Mouse (Mus musculus) kidney, adult 2 months (tissue): Measurements from ENCODE around the gene Wwox. TPM values are rescaled to one million over a fixed set of nuclear protein-coding genes. Genes with fewer than 3 reads are reported as not detected.

Experiments
- DNase-seq: peaks from one replicate; pipeline ENCODE4 v3.0.0; 2021
- H3K27ac ChIP-seq: fragments of 200-500 bp; 2 replicates; pipeline ENCODE4 v1.5.1; 2012; ENCODE audit warnings: low read depth, low read length, control low read depth, inconsistent platforms; ENCODE audit not compliant: insufficient read depth
- H3K27me3 ChIP-seq: fragments of 200-500 bp; replicated peaks from 2 replicates; pipeline ENCODE4 v1.6.1; 2012; ENCODE audit warnings: mild to moderate bottlenecking, moderate library complexity, low read length, inconsistent platforms; ENCODE audit not compliant: control insufficient read depth, insufficient read depth
- H3K36me3 ChIP-seq: fragments of 200-500 bp; 2 replicates; pipeline ENCODE4 v1.6.1; 2012; ENCODE audit warnings: mild to moderate bottlenecking, moderate library complexity, low read length, inconsistent platforms; ENCODE audit not compliant: control insufficient read depth, insufficient read depth
- H3K4me1 ChIP-seq: fragments of 200-500 bp; 2 replicates; pipeline ENCODE4 v1.6.1; 2011; ENCODE audit warnings: low read length; ENCODE audit not compliant: control insufficient read depth, insufficient read depth
- H3K4me3 ChIP-seq: fragments of 200-500 bp; 2 replicates; pipeline ENCODE4 v1.5.1; 2011; ENCODE audit warnings: mild to moderate bottlenecking, low read depth, low read length, control low read depth; ENCODE audit not compliant: insufficient read depth
- CTCF ChIP-seq: fragments of 200-500 bp; conservative IDR thresholded peaks from 2 replicates; pipeline ENCODE4 v1.5.1; 2011; ENCODE audit warnings: low read depth, mild to moderate bottlenecking, control low read depth, low read length, moderate library complexity, mixed read lengths; ENCODE audit not compliant: insufficient read depth, insufficient read length
- POLR2A ChIP-seq: fragments of 200-500 bp; IDR thresholded peaks from one replicate; pipeline ENCODE4 v1.6.1; 2011; ENCODE audit warnings: low read depth, low read length, control low read depth
- WGBS: fragments of 180-500 bp; shearing (Covaris S2); methylation state at CpG from one replicate; pipeline ENCODE4 v1.1.7; 2018; 5-methylcytosine and 5-hydroxymethylcytosine counted together
- polyA plus RNA-seq: library from polyadenylated mRNA; depleted of rRNA; stranded (reverse); fragments of >200 nt; gene quantifications from 2 replicates; pipeline ENCODE4 v1.2.3, GENCODE M21; 2012

Wwox gene
- polyA plus RNA-seq, 1 experiment: 15.3 TPM

GRCm38 (mm10) chr8:115045746-115046145 lies 606.3 kb downstream of the Wwox start:
- no peak for TF ChIP-seq POLR2A
- no peak for TF ChIP-seq CTCF
- Histone ChIP-seq H3K4me3 (no peak overlapping the region), H3K27me3 (no peaks in the 10 kb centered on the region), H3K36me3 (no peaks in the 10 kb centered on the region), H3K27ac (no peak overlapping the region), H3K4me1 (no peaks in the 10 kb centered on the region)
- WGBS: 60% methylated on average over 7 of the region's 7 CpGs
- DNase-seq: no peak

GRCm38 (mm10) chr8:115046496-115046895 lies 607.0 kb downstream of the Wwox start:
- 59% methylated on average over 4 of the region's 4 CpGs for WGBS
- no peaks in the 10 kb centered on the region for H3K36me3 ChIP-seq
- no peak overlapping the region for H3K27ac ChIP-seq
- no peaks in the 10 kb centered on the region for H3K27me3 ChIP-seq
- DNase-seq: peak; percentile 28
- no peaks in the 10 kb centered on the region for H3K4me1 ChIP-seq
- TF ChIP-seq CTCF (no peak), POLR2A (no peak)
- H3K4me3 ChIP-seq: no peak overlapping the region

- no peak overlapping the region for H3K4me3 ChIP-seq
- no peak overlapping the region for H3K27ac ChIP-seq
- H3K4me1 ChIP-seq: no peaks in the 10 kb centered on the region
- TF ChIP-seq POLR2A: no peak
- TF ChIP-seq CTCF: no peak
- no peaks in the 10 kb centered on the region for H3K27me3 ChIP-seq
- no peaks in the 10 kb centered on the region for H3K36me3 ChIP-seq
- DNase-seq: no peak
- WGBS: 89% methylated on average over 12 of the region's 12 CpGs
Measured at GRCm38 (mm10) chr8:115058193-115058835, 618.9 kb downstream of the Wwox start.

GRCm38 (mm10) chr8:115063623-115064022 lies 624.2 kb downstream of the Wwox start:
- Histone ChIP-seq H3K27ac (no peak overlapping the region), H3K27me3 (no peaks in the 10 kb centered on the region), H3K4me1 (no peaks in the 10 kb centered on the region), H3K36me3 (no peaks in the 10 kb centered on the region), H3K4me3 (no peak overlapping the region)
- no peak for TF ChIP-seq CTCF
- TF ChIP-seq POLR2A: no peak
- DNase-seq: no peak
- WGBS: 93% methylated on average over 5 of the region's 5 CpGs

GRCm38 (mm10) chr8:115064691-115065090 lies 625.2 kb downstream of the Wwox start:
- H3K27ac ChIP-seq: no peak overlapping the region
- H3K4me1 ChIP-seq: no peaks in the 10 kb centered on the region
- no peaks in the 10 kb centered on the region for H3K36me3 ChIP-seq
- TF ChIP-seq POLR2A: no peak
- no peak for TF ChIP-seq CTCF
- no peaks in the 10 kb centered on the region for H3K27me3 ChIP-seq
- DNase-seq: no peak
- WGBS: 88% methylated on average over 15 of the region's 15 CpGs
- no peak overlapping the region for H3K4me3 ChIP-seq

GRCm38 (mm10) chr8:115065386-115065785 lies 625.9 kb downstream of the Wwox start:
- no peaks in the 10 kb centered on the region for H3K36me3 ChIP-seq
- TF ChIP-seq POLR2A (no peak), CTCF (no peak)
- no peak for DNase-seq
- H3K27me3 ChIP-seq: no peaks in the 10 kb centered on the region
- no peak overlapping the region for H3K27ac ChIP-seq
- H3K4me3 ChIP-seq: no peak overlapping the region
- no peaks in the 10 kb centered on the region for H3K4me1 ChIP-seq
- WGBS: 82% methylated on average over 7 of the region's 7 CpGs

GRCm38 (mm10) chr8:115066550-115067058 lies 627.1 kb downstream of the Wwox start:
- H3K27ac ChIP-seq: no peak overlapping the region
- no peak overlapping the region for H3K4me3 ChIP-seq
- WGBS: 89% methylated on average over 8 of the region's 8 CpGs
- H3K4me1 ChIP-seq: no peaks in the 10 kb centered on the region
- H3K27me3 ChIP-seq: no peaks in the 10 kb centered on the region
- no peak for TF ChIP-seq POLR2A
- no peaks in the 10 kb centered on the region for H3K36me3 ChIP-seq
- no peak for DNase-seq

- Histone ChIP-seq H3K27me3 (no peaks in the 10 kb centered on the region), H3K27ac (no peak overlapping the region), H3K36me3 (no peaks in the 10 kb centered on the region), H3K4me3 (no peak overlapping the region), H3K4me1 (no peaks in the 10 kb centered on the region)
- DNase-seq: no peak
- no peak for TF ChIP-seq POLR2A
- no peak for TF ChIP-seq CTCF
- 82% methylated on average over 5 of the region's 5 CpGs for WGBS
Measured at GRCm38 (mm10) chr8:115068723-115069122, 629.3 kb downstream of the Wwox start.
